Mouse (Mus musculus) left cerebral cortex, postnatal 14 days (tissue): ENCODE measurements around the gene Olfr297. TPM values are rescaled to one million over a fixed set of nuclear protein-coding genes. Genes with fewer than 3 reads are reported as not detected.

Experiments
- DNase-seq, 2 experiments: peaks; one replicate each; pipeline ENCODE4 v3.0.0; 2021 to 2022; ENCODE audit warnings: low spot score in 2 of 2, mixed read lengths in 1 of 2
- intact Hi-C: fragments of 180-260 bp; cut with DNase I; formaldehyde crosslinking; loops from one replicate; pipeline ENCODE4 v1.15.1; 2025
- long read RNA-seq, 2 experiments: library from polyadenylated mRNA; stranded (forward); transcript quantifications; one replicate each; pipeline ENCODE4 v2.0.0; 2021
- total RNA-seq, 2 experiments: library from RNA; stranded (reverse); gene quantifications; 2 replicates each; pipeline ENCODE4 v1.2.3; 2021

Olfr297 gene
- total RNA-seq = not detected
- long read RNA-seq, experiment 1 = 0 reads
- long read RNA-seq, experiment 2 = 0 reads

- no peak for DNase-seq
- intact Hi-C loops = no loop called here
Observed at GRCm38 (mm10) chr7:86519668-86520067, at the start of gene Olfr297. TSS of gene Olfr297 (plus strand) at chr7:86519968.

GRCm38 (mm10) chr7:86492384-86492783 is 27.4 kb upstream of the Olfr297 start, which contains the start of gene Olfr298:
TSS of gene Olfr298 (minus strand) at chr7:86492484.
- no peak for DNase-seq
- intact Hi-C loops = no loop called here

Other genes starting within 250 kb of the Olfr297 start
- gene Olfr310, start 242.8 kb upstream of the Olfr297 start, total RNA-seq = not detected
- gene Olfr309, start 206.3 kb upstream of the Olfr297 start, total RNA-seq = not detected
- not detected for gene Olfr308, start 194.3 kb upstream of the Olfr297 start, total RNA-seq
- gene Olfr307, start 182.4 kb upstream of the Olfr297 start, total RNA-seq = not detected
- gene Olfr305, start 153.0 kb upstream of the Olfr297 start, total RNA-seq = not detected
- gene Olfr304, start 133.3 kb upstream of the Olfr297 start, total RNA-seq = not detected
- not detected for gene Olfr303, start 122.2 kb upstream of the Olfr297 start, total RNA-seq
- gene Olfr301, start 116.1 kb upstream of the Olfr297 start, total RNA-seq = not detected
- not detected for gene Olfr299, start 60.0 kb upstream of the Olfr297 start, total RNA-seq
- gene Olfr298, start 27.5 kb upstream of the Olfr297 start, total RNA-seq = not detected
- not detected for gene Olfr295, start 63.9 kb downstream of the Olfr297 start, total RNA-seq
- gene Olfr294, start 96.7 kb downstream of the Olfr297 start, total RNA-seq = not detected
- gene Olfr293, start 129.1 kb downstream of the Olfr297 start, total RNA-seq = not detected
- gene Olfr292, start 168.4 kb downstream of the Olfr297 start, total RNA-seq = not detected